Mouse (Mus musculus) skeletal muscle tissue, adult 2 months (tissue): Measurements from ENCODE around the gene St8sia6.
"Not testable (repeated sequence)": the region's sequence is repeated elsewhere in the genome, so short reads cannot be mapped to it uniquely, and the experiment has no call there.

Experiments
- DNase-seq: peaks from one replicate; pipeline ENCODE4 v3.0.0-alpha.2; 2012; ENCODE audit warnings: low read depth, low spot score

St8sia6 gene

GRCm38 (mm10) chr2:13634866-13635265 is 159.0 kb downstream of the St8sia6 start:
- DNase-seq, result no peak

- no peak for DNase-seq
Observed at GRCm38 (mm10) chr2:13630136-13630832, 163.6 kb downstream of the St8sia6 start.

DNA sequence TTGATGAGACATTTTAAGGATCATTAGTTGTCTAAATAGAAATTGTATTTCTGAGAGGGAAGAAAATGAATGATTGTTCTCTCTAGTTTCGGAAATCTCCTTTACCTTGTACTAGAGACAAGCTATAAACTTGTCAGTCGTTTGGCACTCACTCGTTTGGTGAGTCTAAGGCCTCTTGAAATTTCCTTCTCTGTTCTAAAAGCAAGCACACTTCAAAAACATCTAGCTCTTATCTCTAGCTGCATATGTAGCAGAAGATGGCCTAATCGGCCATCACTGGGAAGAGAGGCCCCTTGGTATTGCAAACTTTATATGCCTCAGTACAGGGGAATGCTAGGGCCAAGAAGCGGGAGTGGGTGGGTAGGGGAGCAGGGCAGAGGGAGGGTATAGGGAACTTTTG is 190.2 kb downstream of the St8sia6 start:
- DNase-seq, result not testable (repeated sequence)

GRCm38 (mm10) chr2:13603093-13603492 is 190.8 kb downstream of the St8sia6 start:
- DNase-seq, result no peak
